Mouse (Mus musculus) gastrocnemius, adult 2 months (tissue): Measurements from ENCODE around the gene Pawr. TPM values are rescaled to one million over a fixed set of nuclear protein-coding genes. Genes with fewer than 3 reads are reported as not detected.

Experiments
- DNase-seq: peaks from one replicate; pipeline ENCODE4 v3.0.0; 2022
- H3K27ac ChIP-seq: fragments of 200-600 bp; 2 replicates; pipeline ENCODE4 v1.8.1; 2022; ENCODE audit warnings: mild to moderate bottlenecking
- H3K4me3 ChIP-seq: fragments of 200-600 bp; 2 replicates; pipeline ENCODE4 v1.8.1; 2022; ENCODE audit warnings: mild to moderate bottlenecking, moderate library complexity
- CTCF ChIP-seq: fragments of 200-600 bp; IDR thresholded peaks from 2 replicates; pipeline ENCODE4 v1.8.1; 2022; ENCODE audit warnings: antibody characterized with exemption, mild to moderate bottlenecking, moderate library complexity
- intact Hi-C: fragments of 180-260 bp; cut with DNase I; formaldehyde crosslinking; loops from one replicate; pipeline ENCODE4 v1.15.1; 2025
- total RNA-seq, 2 experiments: library from RNA; stranded (reverse); gene quantifications; 2 replicates each; pipeline ENCODE4 v1.2.3; 2021

The Pawr gene
- total RNA-seq, 2 experiments from 2014 or later: 0.99 to 1.0 TPM

DNA sequence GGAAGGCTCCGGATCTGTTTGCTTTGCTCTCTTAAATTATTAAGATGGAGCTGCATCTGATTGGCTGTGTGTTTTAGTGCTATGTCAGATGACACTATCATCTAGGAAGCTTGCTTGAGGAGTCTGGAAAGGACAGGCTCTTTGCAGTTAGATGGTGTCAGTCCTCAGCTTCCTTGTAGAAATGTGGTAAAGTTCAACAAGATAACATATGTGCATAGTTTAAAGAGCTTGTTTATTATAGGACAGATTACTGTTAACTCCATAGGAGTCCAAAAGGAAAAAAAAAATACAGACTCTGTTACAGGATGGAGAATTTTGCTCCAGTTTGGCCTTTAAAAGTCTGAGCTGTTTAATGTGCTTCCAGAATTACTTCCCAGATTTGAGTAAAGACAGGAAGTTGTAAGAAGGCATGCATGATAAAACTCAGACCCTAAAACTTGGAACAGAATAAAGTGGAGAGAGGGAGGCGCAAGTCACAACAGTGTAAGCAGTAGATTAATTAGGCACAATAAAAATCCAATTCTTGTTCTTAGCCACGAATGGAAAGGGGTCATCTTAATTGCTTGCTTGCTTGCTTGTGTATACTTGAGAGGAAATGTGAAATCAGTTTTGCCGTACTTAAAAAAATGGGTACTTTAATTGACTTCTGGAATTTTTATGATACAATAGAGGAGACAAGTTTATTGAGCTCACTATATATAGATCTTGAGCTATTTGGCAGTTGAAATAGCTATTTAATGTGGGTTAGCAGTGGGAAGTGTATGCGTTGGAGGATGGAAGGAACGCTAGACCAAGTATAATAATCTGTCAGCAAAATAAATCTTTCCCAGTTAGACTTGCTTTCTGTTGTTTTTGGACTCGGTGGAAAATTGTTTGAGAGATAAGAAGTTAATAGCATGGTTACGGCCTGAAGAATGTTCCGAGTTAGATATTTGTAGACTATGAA, 18.5 kb downstream of the Pawr start:
- intact Hi-C loops: no loop called here
- DNase-seq: no peak
- H3K4me3 ChIP-seq: no peak overlapping the region
- H3K27ac ChIP-seq: no peak overlapping the region
- TF ChIP-seq CTCF: no peak

DNA sequence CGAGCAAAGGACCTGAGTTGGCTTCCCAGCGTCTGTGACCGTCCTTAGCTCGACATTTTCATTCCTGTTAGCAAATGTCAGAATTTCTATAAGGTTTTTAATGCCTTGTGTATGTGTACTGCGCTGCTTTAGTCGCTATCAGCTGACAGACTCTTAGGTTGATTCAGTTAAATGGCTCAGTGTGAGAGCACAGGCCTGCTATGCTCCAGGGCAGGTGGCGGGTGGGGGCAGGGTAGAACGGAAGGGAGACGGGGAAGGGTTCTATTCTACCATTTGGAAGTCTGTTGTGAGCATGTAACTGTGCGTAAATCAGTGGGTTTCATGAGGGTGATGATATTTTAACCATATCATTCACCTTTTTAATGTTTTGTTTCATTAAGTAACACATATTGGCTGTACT, 21.0 kb downstream of the Pawr start:
- TF ChIP-seq CTCF: no peak
- DNase-seq: no peak
- intact Hi-C loops: no loop called here
- Histone ChIP-seq H3K27ac (no peak overlapping the region), H3K4me3 (no peak overlapping the region)

GRCm38 (mm10) chr10:108354726-108355391, 22.9 kb downstream of the Pawr start:
- no peak for DNase-seq
- no peak for TF ChIP-seq CTCF
- Histone ChIP-seq H3K27ac (no peak overlapping the region), H3K4me3 (no peak overlapping the region)
- intact Hi-C loops: no loop called here

DNA sequence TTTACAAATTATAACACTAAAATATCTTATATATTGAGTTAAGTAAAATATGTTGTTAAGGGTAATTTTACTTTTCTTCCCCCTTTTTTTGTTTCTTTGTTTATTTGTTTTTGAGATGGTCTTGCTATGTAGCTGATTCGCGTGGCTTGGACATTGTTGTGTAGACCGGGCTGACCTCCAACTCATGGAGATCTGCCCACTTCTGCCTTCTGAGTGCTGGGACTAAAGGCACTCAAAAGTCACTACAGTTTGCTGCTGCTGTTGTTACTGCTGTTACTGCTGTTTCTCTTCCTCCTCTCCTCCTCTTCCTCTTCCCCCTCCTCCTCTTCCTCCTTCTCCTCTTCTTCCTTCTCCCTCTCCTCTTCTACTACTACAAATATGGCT, 23.5 kb downstream of the Pawr start:
- DNase-seq: no peak
- Histone ChIP-seq H3K27ac (no peak overlapping the region), H3K4me3 (no peak overlapping the region)
- intact Hi-C loops: no loop called here
- TF ChIP-seq CTCF: no peak

DNA sequence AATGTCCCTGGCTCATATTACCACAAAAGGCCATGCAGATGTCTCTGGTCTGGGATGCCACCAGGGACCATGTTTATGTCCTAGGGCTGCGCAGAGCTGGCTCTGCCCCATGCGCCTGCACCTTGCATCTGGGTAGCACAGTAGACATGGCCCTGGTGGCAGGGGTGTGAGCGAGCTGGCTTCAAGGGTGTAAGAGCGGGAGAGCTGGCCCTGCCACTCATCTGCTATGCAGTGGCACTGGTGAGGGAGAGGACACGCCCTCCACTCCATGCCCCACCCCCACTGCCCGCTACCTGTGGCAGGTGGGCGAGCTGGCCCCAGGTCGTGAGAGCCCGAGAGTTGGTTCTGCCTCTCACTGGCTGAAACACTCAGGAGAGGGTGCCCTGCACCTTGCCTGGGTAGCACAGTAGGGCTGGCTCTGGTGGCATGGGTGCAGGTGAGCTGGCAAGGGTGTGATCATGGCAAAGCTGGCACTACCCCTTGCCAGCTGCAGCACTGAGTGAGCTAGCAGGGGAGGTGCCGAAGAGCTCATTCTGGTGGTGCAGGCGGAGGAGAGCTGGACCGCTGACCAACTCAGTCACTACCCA, 24.8 kb downstream of the Pawr start:
- intact Hi-C loops: no loop called here
- no peak for TF ChIP-seq CTCF
- DNase-seq: no peak
- H3K4me3 ChIP-seq: no peak overlapping the region
- no peak overlapping the region for H3K27ac ChIP-seq

GRCm38 (mm10) chr10:108359974-108360373, 28.1 kb downstream of the Pawr start:
- no peak for DNase-seq
- Histone ChIP-seq H3K4me3 (no peak overlapping the region), H3K27ac (no peak overlapping the region)
- no peak for TF ChIP-seq CTCF
- intact Hi-C loops: no loop called here

- intact Hi-C loops: no loop called here
- H3K4me3 ChIP-seq: no peak overlapping the region
- no peak for DNase-seq
- TF ChIP-seq CTCF: no peak
- H3K27ac ChIP-seq: no peak overlapping the region
These were observed 28.9 kb downstream of the Pawr start for GRCm38 (mm10) chr10:108360801-108361200.

DNA sequence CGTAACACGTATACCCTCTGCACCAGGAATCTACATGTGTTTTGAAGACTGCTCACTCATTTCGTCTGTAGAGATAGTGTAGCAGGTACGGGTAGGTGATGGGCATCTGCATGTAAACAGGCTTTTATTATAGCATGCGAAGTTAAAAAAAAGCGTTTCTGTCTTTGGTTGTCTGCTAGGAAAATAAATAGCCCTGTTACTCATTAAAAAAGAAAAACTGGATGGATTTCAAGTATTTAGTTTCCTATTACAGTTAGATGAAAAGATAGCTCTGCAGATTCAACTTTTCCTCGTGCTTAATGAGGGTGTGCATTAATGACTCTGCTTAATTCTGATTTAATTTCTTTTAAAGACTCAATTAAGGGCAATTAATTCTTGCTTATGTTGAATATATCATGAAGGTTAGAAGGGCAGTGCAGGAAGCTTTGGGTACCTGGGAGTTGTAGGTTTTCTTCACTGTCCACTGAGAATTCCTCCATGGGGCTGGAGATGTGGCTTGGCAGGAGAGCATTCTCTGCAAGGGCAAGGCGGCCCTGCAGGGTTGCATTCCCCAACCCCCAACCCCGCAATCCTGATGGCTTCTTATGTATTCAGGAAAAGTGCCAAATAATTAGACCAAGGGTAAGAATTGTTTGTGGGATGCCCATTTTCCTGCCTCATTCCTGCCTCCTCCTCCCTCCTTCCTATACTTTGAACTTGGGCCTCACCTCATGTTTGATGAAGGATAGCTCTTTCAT, 29.7 kb downstream of the Pawr start:
- no peak overlapping the region for H3K4me3 ChIP-seq
- TF ChIP-seq CTCF: no peak
- DNase-seq: no peak
- no peak overlapping the region for H3K27ac ChIP-seq
- intact Hi-C loops: no loop called here

DNA sequence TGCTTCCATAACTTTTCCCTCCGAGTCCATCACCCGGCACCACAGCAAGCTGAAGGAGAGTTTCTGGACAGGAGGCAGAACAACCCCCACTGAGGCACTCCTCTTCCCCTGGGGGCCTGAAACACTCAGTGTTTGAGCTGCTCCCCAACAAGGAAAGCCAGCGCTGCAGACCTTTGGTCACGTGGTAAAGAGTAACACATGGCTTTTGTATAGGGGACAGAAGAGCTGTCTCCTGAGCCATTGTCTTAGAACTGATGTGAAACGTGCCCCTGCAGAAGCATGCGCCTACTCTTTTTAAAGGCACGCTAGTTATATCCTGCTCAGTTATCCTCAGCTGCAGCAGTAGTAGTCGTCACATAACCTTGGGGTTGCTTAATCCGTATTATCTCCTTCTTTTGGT, 32.0 kb downstream of the Pawr start:
- no peak for TF ChIP-seq CTCF
- intact Hi-C loops: no loop called here
- Histone ChIP-seq H3K4me3 (no peak overlapping the region), H3K27ac (no peak overlapping the region)
- DNase-seq: no peak

GRCm38 (mm10) chr10:108364946-108365719, 33.2 kb downstream of the Pawr start:
- Histone ChIP-seq H3K27ac (no peak overlapping the region), H3K4me3 (no peak overlapping the region)
- TF ChIP-seq CTCF: no peak
- DNase-seq: no peak
- intact Hi-C loops: no loop called here

GRCm38 (mm10) chr10:108366251-108366650, 34.3 kb downstream of the Pawr start:
- no peak overlapping the region for H3K4me3 ChIP-seq
- intact Hi-C loops: no loop called here
- no peak for TF ChIP-seq CTCF
- DNase-seq: no peak
- H3K27ac ChIP-seq: no peak overlapping the region

GRCm38 (mm10) chr10:108368358-108368757, 36.4 kb downstream of the Pawr start:
- TF ChIP-seq CTCF: no peak
- no peak overlapping the region for H3K4me3 ChIP-seq
- H3K27ac ChIP-seq: no peak overlapping the region
- DNase-seq: no peak
- intact Hi-C loops: no loop called here
